Mouse (Mus musculus): ENCODE measurements around the gene Rpp21.

Gene Rpp21

DNA sequence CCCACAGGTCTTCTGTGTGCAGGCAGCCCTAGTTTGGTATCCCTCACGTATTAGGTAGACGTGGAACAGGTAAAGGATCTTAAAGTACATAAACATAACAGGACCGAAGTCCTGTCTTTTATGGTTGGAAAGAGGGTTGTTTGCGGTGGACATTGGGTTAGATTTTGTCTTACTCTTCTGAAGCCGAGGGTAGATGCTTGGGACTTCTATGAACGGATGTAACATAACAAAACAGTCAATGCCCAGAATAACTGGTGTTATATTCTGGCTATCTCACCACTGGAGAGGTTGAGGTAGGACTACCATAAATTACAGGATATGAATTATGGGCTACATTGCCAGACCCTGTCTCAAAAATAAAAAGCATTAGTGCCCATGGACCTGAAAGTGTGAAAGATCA lies at the start of gene Rpp21:
Gene Rpp21, minus strand, starts transcription at position 101 of the 400 bp plus-strand sequence.
- DNase-seq (ENCODE audit: inconsistent age in 2 of 2, low spot score in 1 of 2) = no peak

DNA sequence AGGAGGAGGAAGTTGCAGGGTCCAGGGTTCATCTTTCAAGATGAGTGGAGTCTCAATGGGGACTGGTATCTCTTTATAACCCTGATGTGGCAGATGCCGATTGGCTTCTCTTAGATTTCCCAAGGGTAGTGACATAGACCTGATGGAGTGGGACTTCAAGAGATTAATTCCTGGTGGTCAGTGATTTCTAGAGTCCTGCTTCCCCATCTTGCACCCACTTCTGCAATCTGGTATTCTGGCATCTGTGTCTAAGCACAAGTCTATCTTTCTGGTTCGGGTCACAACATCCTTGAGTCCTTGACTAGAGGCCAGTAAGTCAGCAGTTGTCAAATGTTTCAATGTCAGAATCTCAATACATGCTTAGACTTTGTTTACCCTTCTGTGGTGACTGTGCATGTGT lies 28.5 kb upstream of the Rpp21 start, which contains the start of gene H2-M10.2:
Gene H2-M10.2, minus strand, starts transcription at position 101 of the 400 bp plus-strand sequence.
- no peak for DNase-seq (ENCODE audit: inconsistent age in 2 of 2, low spot score in 1 of 2)

DNA sequence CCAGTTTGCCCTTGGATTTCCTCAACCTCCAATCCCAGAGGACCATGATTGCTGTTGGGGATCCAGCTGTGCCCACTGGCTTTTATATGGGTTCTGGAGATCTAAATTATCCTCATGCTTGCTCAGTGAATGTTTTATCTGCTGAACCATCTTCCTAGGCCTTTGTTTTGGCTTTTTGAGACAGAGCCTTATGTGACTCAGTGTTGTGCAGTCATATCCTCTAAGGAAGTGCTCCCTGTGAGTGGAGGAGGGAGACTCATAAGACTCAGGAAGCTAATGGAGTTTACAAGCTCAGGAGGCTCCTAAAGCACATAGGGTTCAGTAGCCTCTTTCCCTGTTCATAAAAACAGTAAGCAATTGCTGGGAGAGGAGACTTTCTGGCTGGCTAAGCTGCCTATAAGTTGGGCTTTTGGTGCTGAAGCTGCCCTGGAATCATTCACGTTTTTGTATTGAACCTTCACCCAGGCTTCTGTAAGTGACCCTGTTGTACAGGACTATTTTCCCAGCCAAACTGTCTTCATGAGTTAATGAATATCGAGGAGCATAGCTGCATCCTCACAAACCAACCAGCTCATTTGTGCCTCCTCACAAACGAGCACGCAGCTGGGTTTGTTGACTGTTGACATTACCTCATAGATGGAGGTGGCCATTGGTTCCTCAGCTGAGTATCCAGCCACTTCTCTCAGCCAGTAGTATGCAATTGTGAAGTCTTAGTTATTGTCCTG lies 23.8 kb upstream of the Rpp21 start:
- DNase-seq (ENCODE audit: inconsistent age in 2 of 2, low spot score in 1 of 2) = no peak

DNA sequence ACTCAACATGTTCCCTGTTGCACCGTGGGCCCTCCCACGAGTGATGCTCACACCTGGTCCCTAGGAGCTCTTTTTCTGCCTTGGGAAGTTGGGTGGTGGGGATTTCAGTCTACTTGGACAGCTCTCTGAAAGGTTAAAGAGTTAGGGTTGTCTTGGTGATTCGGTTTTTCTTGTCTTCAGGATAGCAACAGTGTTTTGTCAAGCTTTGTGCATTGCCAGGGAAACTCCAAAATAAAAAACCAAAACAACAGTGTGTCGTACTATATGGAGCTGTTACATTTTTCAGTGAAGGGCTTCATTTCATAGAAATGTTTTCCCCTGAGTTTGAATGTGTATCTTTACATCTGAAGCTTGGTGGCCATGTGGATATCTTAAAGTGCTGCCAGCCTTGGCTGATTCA lies 16.9 kb upstream of the Rpp21 start:
- no peak for DNase-seq (ENCODE audit: inconsistent age in 2 of 2, low spot score in 1 of 2)

DNA sequence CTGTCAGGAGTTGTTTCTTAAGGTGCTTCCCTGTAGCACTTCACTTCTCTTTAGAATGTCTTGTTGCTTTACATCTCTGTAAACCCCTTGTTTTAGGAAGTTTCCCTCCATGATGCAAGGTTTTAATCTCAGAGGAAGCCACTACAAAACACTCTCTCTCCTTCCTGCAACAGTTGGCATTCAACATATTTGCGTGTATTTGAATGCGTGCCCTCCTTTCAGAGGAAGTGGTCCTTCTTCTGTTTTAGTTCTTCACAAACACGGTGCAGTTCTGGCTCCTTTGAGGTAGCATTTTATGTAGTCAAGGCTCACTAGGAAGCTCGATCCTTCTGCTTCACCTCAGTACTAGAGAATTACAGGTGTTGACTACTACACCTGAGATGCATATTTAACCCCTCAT lies 15.9 kb upstream of the Rpp21 start:
- no peak for DNase-seq (ENCODE audit: inconsistent age in 2 of 2, low spot score in 1 of 2)

DNA sequence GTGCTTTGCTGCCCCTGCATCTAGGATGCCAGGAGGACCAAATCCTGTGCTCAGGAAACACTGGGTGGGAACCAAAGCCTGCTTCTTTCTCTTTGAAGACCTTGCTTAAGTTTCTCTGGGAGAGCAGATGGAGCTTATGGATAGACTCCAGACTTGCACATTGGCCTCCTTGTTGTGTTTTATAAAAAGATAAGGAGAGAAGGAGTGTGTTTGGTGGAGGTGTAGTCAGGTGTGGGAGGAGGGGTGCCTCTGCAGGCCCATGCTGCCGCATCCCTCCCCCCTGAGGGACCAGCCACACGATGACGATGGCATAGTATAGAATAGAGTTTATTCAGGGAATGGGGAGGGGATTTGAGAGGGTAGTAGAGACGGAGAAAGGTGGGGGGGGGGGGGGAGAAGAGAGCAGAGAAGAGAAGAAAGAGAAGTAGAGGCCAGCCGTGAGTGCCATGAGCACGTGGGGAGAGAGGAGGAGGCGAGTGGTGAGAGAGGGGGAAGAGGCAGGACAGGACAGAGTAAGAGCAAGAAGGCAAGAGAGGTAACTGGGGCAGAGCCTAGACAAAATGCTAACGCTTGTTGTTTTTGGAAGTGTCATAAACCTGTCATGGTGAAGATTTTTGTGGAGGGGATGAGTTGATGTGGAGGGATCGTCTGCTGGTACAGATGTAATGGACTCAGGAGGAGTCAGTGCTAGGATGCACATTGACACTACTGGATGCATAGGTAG lies 14.9 kb upstream of the Rpp21 start:
- no peak for DNase-seq (ENCODE audit: inconsistent age in 2 of 2, low spot score in 1 of 2)

DNA sequence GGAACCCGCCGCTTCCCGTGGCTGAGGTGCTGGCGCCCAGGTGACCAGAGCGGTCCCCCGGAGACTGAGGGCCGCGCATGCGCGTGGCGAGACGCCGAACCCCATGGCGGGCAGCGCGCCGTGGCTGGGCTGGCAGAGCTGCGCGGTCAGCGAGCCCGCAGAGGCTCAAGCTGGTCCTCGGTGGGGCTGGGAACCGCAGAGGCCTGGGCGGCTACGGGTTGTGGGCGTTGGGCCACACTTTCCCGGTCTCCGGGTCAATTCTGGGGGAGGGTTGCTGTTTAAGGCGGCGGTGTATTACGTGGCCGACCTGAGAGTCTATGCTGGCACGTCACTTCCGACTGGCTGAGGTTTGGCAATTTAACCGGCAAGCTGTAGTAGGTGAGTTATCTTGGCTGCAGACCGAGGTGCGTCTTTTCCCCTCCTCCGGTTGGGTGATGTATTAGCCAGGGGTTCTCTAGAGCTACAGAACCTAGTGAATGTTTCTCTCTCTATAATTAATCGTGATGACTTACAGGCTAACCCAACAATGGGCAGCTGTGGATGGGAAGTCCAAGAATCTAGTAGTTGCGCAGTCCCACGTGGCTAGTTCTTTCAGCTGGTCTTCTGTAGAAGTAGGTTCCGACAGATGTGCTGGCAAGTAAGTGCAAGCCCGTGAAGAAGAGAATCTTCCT lies 13.9 kb upstream of the Rpp21 start, which contains the start of gene Trim39:
Gene Trim39, minus strand, starts transcription at position 662 of the 671 bp plus-strand sequence.
- DNase-seq (ENCODE audit: inconsistent age in 2 of 2, low spot score in 1 of 2) = peak; percentile 92 to 98

DNA sequence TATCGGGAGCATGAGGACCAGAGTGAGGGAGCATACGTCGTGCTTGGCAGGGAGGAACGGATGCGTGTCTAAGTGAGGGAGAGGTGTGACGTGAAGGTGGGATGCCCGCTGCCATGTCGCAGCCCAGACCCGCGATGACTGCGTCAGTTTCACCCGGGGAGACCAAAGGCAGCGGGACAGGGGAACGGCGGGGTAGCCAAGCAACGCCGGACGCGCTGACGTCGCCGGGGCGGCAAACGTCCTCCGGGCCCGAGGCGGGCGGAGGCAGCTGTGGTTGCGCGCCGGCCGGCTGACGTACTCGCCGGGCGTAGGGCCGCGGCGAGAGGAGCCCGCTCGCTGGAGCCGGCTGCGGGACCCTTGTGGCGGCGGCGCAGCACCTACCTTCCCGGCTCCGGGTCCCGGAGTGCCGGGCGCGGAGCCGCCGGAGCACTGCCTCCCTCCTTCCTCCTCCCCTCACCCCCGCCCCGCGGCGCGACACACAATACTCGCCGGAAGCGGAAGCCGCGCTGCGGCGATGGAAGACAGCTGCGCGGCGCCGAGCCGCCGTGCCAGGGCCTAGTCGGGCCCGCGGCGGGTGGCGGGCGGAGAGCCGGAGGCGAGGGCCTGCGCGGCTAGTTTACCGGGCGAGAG lies 13.2 kb upstream of the Rpp21 start:
- peak; percentile 93 to 98 for DNase-seq (ENCODE audit: inconsistent age in 2 of 2, low spot score in 1 of 2)

GRCm38 (mm10) chr17:36265834-36266233 lies 8.0 kb upstream of the Rpp21 start:
- no peak for DNase-seq (ENCODE audit: inconsistent age in 2 of 2, low spot score in 1 of 2)

- DNase-seq (ENCODE audit: inconsistent age in 2 of 2, low spot score in 1 of 2) = peak in 1 of 2 experiments; percentile 51
Measured at GRCm38 (mm10) chr17:36264273-36264925, 6.5 kb upstream of the Rpp21 start.

DNA sequence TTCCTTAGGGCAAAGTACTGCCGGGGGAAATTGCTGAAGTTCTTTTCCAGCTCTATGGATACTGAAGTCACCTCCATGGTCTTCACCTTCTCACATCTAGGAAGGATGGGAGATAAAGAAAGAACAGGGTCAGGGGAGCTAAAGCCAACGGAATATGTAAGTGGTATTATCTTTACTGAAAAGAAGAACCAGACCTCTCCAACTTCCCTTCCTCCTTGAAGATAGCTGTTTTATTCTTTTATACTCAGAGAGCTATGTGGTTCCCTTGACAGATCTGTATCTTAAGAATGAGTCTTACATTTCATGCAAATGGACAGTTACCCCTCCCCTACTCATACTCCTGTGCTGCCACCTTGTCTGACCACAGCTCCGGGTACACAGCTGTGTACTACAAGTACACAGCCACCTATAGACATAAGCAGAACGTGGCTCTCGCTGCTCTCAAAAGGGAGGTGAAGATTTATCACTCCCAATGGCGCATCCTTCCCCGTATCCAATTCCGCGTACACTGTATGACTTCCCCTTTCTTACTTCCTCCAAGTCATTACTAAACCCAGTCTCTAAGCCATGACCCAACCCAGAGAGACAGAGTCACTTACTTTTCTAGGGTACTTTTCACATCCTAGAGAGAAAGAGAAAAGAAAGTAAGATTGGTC lies 3.8 kb upstream of the Rpp21 start:
- DNase-seq (ENCODE audit: inconsistent age in 2 of 2, low spot score in 1 of 2) = no peak

- DNase-seq (ENCODE audit: inconsistent age in 2 of 2, low spot score in 1 of 2) = peak; percentile 86 to 96
Measured at GRCm38 (mm10) chr17:36257241-36257947, 475 bp downstream of the Rpp21 start.

GRCm38 (mm10) chr17:36253087-36253600 lies 4.7 kb downstream of the Rpp21 start:
- DNase-seq (ENCODE audit: inconsistent age in 2 of 2, low spot score in 1 of 2) = no peak

DNA sequence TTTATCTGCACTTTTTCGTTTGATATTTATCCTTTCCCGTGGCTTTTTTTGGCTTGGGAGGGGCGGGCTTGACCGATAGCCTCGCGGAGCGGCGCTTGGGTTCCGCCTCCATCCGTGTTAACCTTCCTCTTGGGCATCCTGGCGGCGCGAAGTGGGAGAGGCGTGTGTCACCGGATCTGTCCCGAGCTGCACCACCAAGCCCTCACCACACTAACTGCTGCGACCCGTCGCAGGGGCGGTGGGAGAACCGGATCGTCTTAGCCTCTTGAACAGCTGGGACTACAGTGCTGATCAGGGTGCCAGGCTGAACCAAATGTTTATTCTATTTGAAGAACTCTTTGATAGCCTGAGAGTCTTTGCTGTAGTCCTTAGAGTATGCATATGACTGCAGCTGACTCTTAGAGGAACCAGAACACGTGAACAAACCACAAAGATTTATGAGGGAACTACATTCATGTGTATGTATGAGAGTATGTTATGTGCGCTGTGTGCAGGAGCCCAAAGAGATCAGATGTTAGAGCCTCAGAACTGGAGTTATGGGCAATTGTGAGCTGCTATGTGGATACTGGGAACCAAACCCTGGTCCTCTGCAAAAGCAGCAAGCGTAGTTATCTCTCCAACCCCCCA lies 5.5 kb downstream of the Rpp21 start:
- peak; percentile 50 to 72 for DNase-seq (ENCODE audit: inconsistent age in 2 of 2, low spot score in 1 of 2)

- no peak for DNase-seq (ENCODE audit: inconsistent age in 2 of 2, low spot score in 1 of 2)
Measured at GRCm38 (mm10) chr17:36248886-36249285, 9.0 kb downstream of the Rpp21 start.

GRCm38 (mm10) chr17:36245741-36246140 lies 12.1 kb downstream of the Rpp21 start:
- no peak for DNase-seq (ENCODE audit: inconsistent age in 2 of 2, low spot score in 1 of 2)

DNA sequence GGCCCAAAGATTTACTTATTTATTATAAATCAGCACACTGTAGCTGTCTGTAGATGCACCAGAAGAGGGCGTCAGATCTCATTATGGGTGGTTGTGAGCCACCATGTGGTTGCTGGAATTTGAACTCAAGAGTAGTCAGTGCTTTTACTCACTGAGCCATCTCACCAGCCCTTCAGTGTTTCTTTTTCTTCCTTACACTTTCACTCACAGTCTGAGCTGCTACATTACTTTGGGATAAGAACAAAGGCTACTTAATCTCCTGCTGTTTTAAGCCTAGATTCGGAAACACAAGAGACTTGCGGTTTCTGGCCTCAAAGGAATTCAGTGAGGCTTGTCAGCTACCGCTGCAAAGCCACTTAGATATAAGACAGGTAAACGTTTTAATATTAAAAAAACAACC lies 13.8 kb downstream of the Rpp21 start:
- no peak for DNase-seq (ENCODE audit: inconsistent age in 2 of 2, low spot score in 1 of 2)

GRCm38 (mm10) chr17:36240637-36241213 lies 17.1 kb downstream of the Rpp21 start:
- no peak for DNase-seq (ENCODE audit: inconsistent age in 2 of 2, low spot score in 1 of 2)

Measured in adrenal gland, adult (tissue).